In genomic region chr7:126779101-126779500, GRCm38 (mm10) we compare ENCODE assay signal across 4 mouse cellular contexts. TPM values are rescaled to one million over a fixed set of nuclear protein-coding genes. Genes with fewer than 3 reads are reported as not detected.
"Had no signal": no experiment of that assay in that cellular context is flagged by ENCODE, and none has a peak within 500 bp of the region (broad histone marks: within the 10 kb centered on the region; RNA-seq: fewer than 3 reads in every experiment).

No protein-coding gene starts in this region.

RNA-seq across cellular contexts. Expression of gene Fam57b, which starts 18.4 kb away (rescaled TPM):
- total RNA-seq: megakaryocyte progenitor cell, adult 5-6 weeks; monocyte, adult 5-6 weeks had no signal
- polyA plus RNA-seq: liver, embryonic 11.5 days; liver, embryonic 16.5 days had no signal
